Mouse (Mus musculus) cortical plate, adult 2 months (tissue): Measurements from ENCODE around the gene Armc12. TPM values are rescaled to one million over a fixed set of nuclear protein-coding genes. Genes with fewer than 3 reads are reported as not detected.
"Not testable (repeated sequence)": the region's sequence is repeated elsewhere in the genome, so short reads cannot be mapped to it uniquely, and the experiment has no call there.

ENCODE experiments used
- H3K27ac ChIP-seq: fragments of 200-500 bp; 2 replicates; pipeline ENCODE4 v1.5.1; 2012; ENCODE audit warnings: low read length, control low read depth, inconsistent platforms; ENCODE audit not compliant: insufficient read depth
- H3K4me1 ChIP-seq: fragments of 200-500 bp; 2 replicates; pipeline ENCODE4 v1.6.1; 2011; ENCODE audit warnings: low read length; ENCODE audit not compliant: control insufficient read depth, insufficient read depth
- H3K4me3 ChIP-seq: fragments of 200-500 bp; 2 replicates; pipeline ENCODE4 v1.5.1; 2011; ENCODE audit warnings: mild to moderate bottlenecking, low read length, control low read depth; ENCODE audit not compliant: insufficient read depth
- CTCF ChIP-seq: fragments of 200-500 bp; IDR thresholded peaks from 2 replicates; pipeline ENCODE4 v1.5.1; 2011; ENCODE audit warnings: mild to moderate bottlenecking, control low read depth, low read length; ENCODE audit not compliant: insufficient read depth; ENCODE audit errors: extremely low read depth
- POLR2A ChIP-seq: fragments of 200-500 bp; IDR thresholded peaks from 2 replicates; pipeline ENCODE4 v1.6.1; 2011; ENCODE audit warnings: mild to moderate bottlenecking, low read length, control low read depth; ENCODE audit not compliant: insufficient read depth; ENCODE audit errors: extremely low read depth
- polyA plus RNA-seq: library from polyadenylated mRNA; depleted of rRNA; stranded (reverse); fragments of >200 nt; gene quantifications from 2 replicates; pipeline ENCODE4 v1.2.3, GENCODE M21; 2012

Gene Armc12
- polyA plus RNA-seq, 1 experiment, result not detected

DNA sequence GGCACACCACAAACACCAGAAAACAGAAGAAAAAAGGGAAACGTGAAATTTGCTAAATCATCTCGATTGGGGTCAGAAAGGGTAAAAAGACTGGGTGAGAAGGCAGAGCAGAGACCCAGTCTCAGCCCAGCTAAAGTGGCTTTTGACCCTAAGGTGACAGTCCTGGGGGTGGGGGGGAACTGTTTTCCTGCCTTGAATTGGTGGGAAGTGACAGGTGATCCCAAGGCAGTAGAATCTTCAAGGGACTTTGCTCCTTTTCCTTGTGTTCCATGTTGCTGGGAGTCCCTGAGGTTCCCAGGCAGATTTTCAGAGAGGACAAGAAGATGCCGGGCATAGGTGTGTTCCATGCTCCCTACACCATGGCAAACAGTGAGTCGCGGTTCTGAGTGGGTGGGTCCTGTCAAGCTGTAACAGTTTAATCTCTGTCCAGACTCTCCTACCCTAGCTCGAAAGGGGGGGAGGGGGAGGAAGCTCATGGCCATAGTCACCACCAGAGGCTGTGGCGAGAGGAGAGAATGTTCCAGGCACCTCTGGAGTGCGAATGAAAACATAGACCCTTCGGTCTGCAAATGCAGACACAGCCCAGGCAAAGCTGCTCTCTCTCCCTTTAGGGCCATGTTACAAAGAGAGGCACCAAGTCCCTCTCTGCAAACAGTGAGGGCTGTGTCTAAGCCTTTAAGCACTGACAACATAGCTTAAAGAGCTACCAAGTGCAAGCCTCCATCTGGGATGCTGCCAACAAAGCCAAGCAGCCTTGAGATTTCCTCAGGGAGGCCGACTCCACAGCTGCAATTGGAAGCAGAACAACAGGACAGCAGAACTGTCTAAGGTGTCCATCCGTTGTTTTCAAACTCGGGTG, 3.2 kb upstream of the Armc12 start:
- TF ChIP-seq POLR2A, result no peak
- TF ChIP-seq CTCF, result no peak
- no peak overlapping the region for H3K27ac ChIP-seq
- peaks cover 3% of the 10 kb centered on the region; the same call in 1 of the 2 replicates for H3K4me1 ChIP-seq
- H3K4me3 ChIP-seq, result no peak overlapping the region

- H3K4me3 ChIP-seq, result no peak overlapping the region
- no peak overlapping the region for H3K27ac ChIP-seq
- H3K4me1 ChIP-seq, result peaks cover 3% of the 10 kb centered on the region; the same call in 1 of the 2 replicates
- TF ChIP-seq POLR2A (no peak), CTCF (peak; percentile 88)
Measured at GRCm38 (mm10) chr17:28528043-28528351, 2.6 kb upstream of the Armc12 start.

GRCm38 (mm10) chr17:28529116-28529515, 1.5 kb upstream of the Armc12 start:
- Histone ChIP-seq H3K4me1 (peaks cover 1% of the 10 kb centered on the region; the same call in 1 of the 2 replicates), H3K4me3 (no peak overlapping the region), H3K27ac (no peak overlapping the region)
- TF ChIP-seq POLR2A (no peak), CTCF (no peak)

- TF ChIP-seq CTCF, result no peak
- no peak for TF ChIP-seq POLR2A
- H3K27ac ChIP-seq, result no peak overlapping the region
- H3K4me3 ChIP-seq, result no peak overlapping the region
- H3K4me1 ChIP-seq, result peaks cover 1% of the 10 kb centered on the region; the same call in 1 of the 2 replicates
Measured at GRCm38 (mm10) chr17:28531946-28532345, 1.3 kb downstream of the Armc12 start.

GRCm38 (mm10) chr17:28532557-28532956, 2.0 kb downstream of the Armc12 start:
- Histone ChIP-seq H3K4me3 (no peak overlapping the region), H3K4me1 (peaks cover 1% of the 10 kb centered on the region; the same call in 1 of the 2 replicates), H3K27ac (no peak overlapping the region)
- TF ChIP-seq POLR2A (no peak), CTCF (no peak)

DNA sequence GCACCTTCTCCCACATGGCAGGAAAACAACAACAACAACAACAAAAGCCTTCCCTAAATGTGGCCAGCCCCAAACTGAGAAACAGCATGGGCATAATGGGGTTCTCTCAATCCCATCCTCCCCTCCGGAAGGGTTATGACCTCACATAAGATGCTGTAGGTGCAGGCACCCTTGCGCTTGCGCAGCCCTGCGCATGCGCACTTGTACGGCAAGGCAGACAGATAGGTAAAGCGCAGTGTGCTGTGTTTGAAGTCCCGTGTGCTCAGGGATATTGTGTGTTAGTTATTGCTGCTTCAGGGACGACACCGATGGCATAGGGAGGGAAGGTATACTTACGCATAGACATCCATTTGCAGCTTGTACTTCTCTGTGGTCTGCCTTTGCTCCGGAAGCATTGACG, 2.7 kb downstream of the Armc12 start:
- TF ChIP-seq POLR2A (no peak), CTCF (no peak)
- no peaks in the 10 kb centered on the region for H3K4me1 ChIP-seq
- no peak overlapping the region for H3K4me3 ChIP-seq
- no peak overlapping the region for H3K27ac ChIP-seq

- TF ChIP-seq POLR2A (no peak), CTCF (no peak)
- no peak overlapping the region for H3K4me3 ChIP-seq
Measured at GRCm38 (mm10) chr17:28537881-28538280, 7.3 kb downstream of the Armc12 start.

GRCm38 (mm10) chr17:28546925-28547324, 16.3 kb downstream of the Armc12 start:
- Histone ChIP-seq H3K27ac (no peak overlapping the region), H3K4me3 (no peak overlapping the region), H3K4me1 (no peaks in the 10 kb centered on the region)
- TF ChIP-seq POLR2A (no peak), CTCF (no peak)

More at GRCm38 (mm10) chr17:28537881-28538280, 7.3 kb downstream of the Armc12 start:
- Histone ChIP-seq H3K4me1 (no peaks in the 10 kb centered on the region), H3K27ac (no peak overlapping the region)

GRCm38 (mm10) chr17:28548550-28548949, 17.9 kb downstream of the Armc12 start:
- Histone ChIP-seq H3K4me3 (no peak overlapping the region), H3K4me1 (no peaks in the 10 kb centered on the region), H3K27ac (no peak overlapping the region)
- TF ChIP-seq CTCF, result no peak
- TF ChIP-seq POLR2A, result no peak

DNA sequence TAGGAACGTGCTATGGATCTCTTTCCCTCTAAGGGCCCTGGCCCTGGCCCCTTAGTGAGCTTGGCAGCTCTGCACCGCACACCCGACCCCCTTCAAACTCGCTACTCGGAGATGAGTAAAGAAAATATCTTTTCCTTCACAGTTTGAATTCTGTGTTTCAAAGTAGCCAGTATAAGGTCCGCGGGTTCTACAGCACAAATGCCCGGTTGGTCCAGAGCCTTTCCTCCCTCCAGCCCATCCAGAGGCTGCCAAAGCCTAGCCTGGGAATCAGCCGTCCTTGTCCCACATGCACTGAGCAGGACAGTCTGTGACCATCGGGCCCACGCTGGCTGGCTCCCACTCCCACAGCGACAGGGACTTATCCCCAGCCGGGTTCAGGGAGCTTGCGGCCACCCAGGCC, 18.5 kb downstream of the Armc12 start, which contains the start of gene Clpsl2:
Gene Clpsl2 (plus strand): TSS at position 301 of the 400 bp plus-strand sequence.
- no peak within 1 kb of the TSS for H3K4me3 ChIP-seq
- H3K4me1 ChIP-seq, result no peaks in the 10 kb centered on the region
- no peak within 1 kb of the TSS for H3K27ac ChIP-seq
- TF ChIP-seq CTCF, result no peak
- no peak for TF ChIP-seq POLR2A

- no peak overlapping the region for H3K4me3 ChIP-seq
- H3K27ac ChIP-seq, result no peak overlapping the region
- TF ChIP-seq CTCF (peak; percentile 90), POLR2A (no peak)
- H3K4me1 ChIP-seq, result no peaks in the 10 kb centered on the region
Measured at GRCm38 (mm10) chr17:28553040-28553793, 22.6 kb downstream of the Armc12 start.

DNA sequence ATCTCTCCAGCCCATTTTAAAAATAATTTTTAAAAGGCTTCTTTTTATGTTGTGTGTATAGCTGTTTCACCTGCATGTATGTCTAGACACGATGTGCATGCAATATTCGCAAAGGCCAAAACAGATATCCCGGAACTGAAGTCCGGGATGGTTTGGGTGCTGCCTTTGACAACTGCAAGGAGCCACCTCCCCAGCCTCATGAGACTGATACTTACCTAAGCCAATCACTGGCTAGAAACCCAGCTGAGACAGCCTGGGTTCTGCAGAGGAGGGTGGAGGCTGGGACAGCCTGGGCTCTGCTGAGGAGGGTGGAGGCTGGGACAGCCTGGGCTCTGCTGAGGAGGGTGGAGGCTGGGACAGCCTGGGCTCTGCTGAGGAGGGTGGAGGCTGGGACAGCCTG, 23.4 kb downstream of the Armc12 start:
- not testable (repeated sequence) for H3K4me1 ChIP-seq, H3K4me3 ChIP-seq, H3K27ac ChIP-seq
